ENCODE assay signal across 27 mouse cellular contexts in genomic region chr14:27636556-27636955, GRCm38 (mm10). TPM values are rescaled to one million over a fixed set of nuclear protein-coding genes. Genes with fewer than 3 reads are reported as not detected.
DNase-seq lines count a peak whose midpoint lies in the region; ATAC-seq and TF ChIP-seq lines count a peak whose summit lies in the region.
"Had no signal": no experiment of that assay in that cellular context is flagged by ENCODE, and none has a peak within 500 bp of the region (broad histone marks: within the 10 kb centered on the region; RNA-seq: fewer than 3 reads in every experiment).

No protein-coding gene starts in this region.

- 39% methylated on average over 2 of the region's 2 CpGs for WGBS in liver, adult 2 months
- 92% methylated on average over 2 of the region's 2 CpGs for WGBS in midbrain, embryonic 15.5 days

- intact Hi-C loops in heart, postnatal 14 days (cut with DNase I) = no loop called here

- peaks cover 2% of the 10 kb centered on the region; the same call in 1 of the 2 replicates for H3K4me1 ChIP-seq in liver, adult 2 months (ENCODE audit: control insufficient read depth, insufficient read depth, low read length)
- H3K4me1 ChIP-seq in midbrain, embryonic 15.5 days = no peaks in the 10 kb centered on the region
- H3K4me1 ChIP-seq: forebrain, embryonic 12.5 days; forebrain, embryonic 15.5 days; heart, embryonic 13.5 days had no signal

- no peaks in the 10 kb centered on the region for H3K9me3 ChIP-seq in midbrain, embryonic 15.5 days
- H3K9me3 ChIP-seq: embryonic facial prominence, embryonic 13.5 days; forebrain, embryonic 12.5 days; forebrain, embryonic 15.5 days; G1E; heart, embryonic 10.5 days; heart, embryonic 13.5 days; hindbrain, embryonic 12.5 days; hindbrain, embryonic 15.5 days had no signal

- ATAC-seq in midbrain, embryonic 15.5 days (replicated peaks) = no peak
- ATAC-seq: forebrain, embryonic 15.5 days had no signal

- no peaks in the 10 kb centered on the region for H3K27me3 ChIP-seq in liver, adult 2 months (ENCODE audit: control insufficient read depth, insufficient read depth, low read length)
- H3K27me3 ChIP-seq in midbrain, embryonic 15.5 days (replicated peaks) = no peaks in the 10 kb centered on the region
- H3K27me3 ChIP-seq: CH12.LX; embryonic facial prominence, embryonic 13.5 days; forebrain, embryonic 12.5 days; forebrain, embryonic 15.5 days; heart, embryonic 13.5 days; hindbrain, embryonic 12.5 days; hindbrain, embryonic 15.5 days had no signal

- no peak overlapping the region for H3K27ac ChIP-seq in liver, adult 2 months (replicated peaks; ENCODE audit: insufficient read depth, low read depth, low read length)
- H3K27ac ChIP-seq in midbrain, embryonic 15.5 days = no peak overlapping the region
- H3K27ac ChIP-seq: embryonic facial prominence, embryonic 13.5 days; forebrain, embryonic 12.5 days; forebrain, embryonic 15.5 days; heart, adult 2 months; heart, embryonic 10.5 days; heart, embryonic 13.5 days; hindbrain, embryonic 12.5 days; hindbrain, embryonic 15.5 days had no signal

- H3K4me3 ChIP-seq in liver, adult 2 months (ENCODE audit: insufficient read depth, low read depth, low read length) = no peak overlapping the region
- no peak overlapping the region for H3K4me3 ChIP-seq in midbrain, embryonic 15.5 days
- H3K4me3 ChIP-seq: embryonic facial prominence, embryonic 13.5 days; erythroblast, embryonic 14.5 days; forebrain, embryonic 12.5 days; forebrain, embryonic 15.5 days; heart, adult 2 months; heart, embryonic 10.5 days; heart, embryonic 13.5 days; hindbrain, embryonic 12.5 days; hindbrain, embryonic 15.5 days had no signal

- no peak for TF ChIP-seq POLR2A in liver, adult 2 months (IDR thresholded peaks at IDR 0.05; ENCODE audit: extremely low read depth, insufficient read depth, low read length)

- DNase-seq in heart, adult 11 months = peak; percentile 8
- no peak for DNase-seq in heart, postnatal 14 days
- peak; percentile 78 for DNase-seq in liver, adult 2 months (ENCODE audit: extremely low read depth, low read depth, low spot score)
- DNase-seq in liver = no peak
- peak; percentile 72 for DNase-seq in brain, adult 2 months (ENCODE audit: low read depth, low spot score)
- DNase-seq: adrenal gland, postnatal 10 days; adrenal gland, postnatal 36 days; B cell, adult 2 months; cerebellum, adult 11 months; cerebellum, adult 2 months; cerebellum, adult 9-11 months; cerebellum, postnatal 25 days; gastrocnemius, postnatal 25 days; heart, adult 2 months had no signal

- H3K9ac ChIP-seq in liver, adult 2 months (ENCODE audit: low read depth, low read length) = no peak overlapping the region
- H3K9ac ChIP-seq in midbrain, embryonic 15.5 days = no peak overlapping the region
- H3K9ac ChIP-seq: embryonic facial prominence, embryonic 13.5 days; forebrain, embryonic 12.5 days; forebrain, embryonic 15.5 days; heart, embryonic 13.5 days; hindbrain, embryonic 12.5 days; hindbrain, embryonic 15.5 days had no signal

- no peak overlapping the region for H3K4me2 ChIP-seq in midbrain, embryonic 15.5 days
- H3K4me2 ChIP-seq: embryonic facial prominence, embryonic 13.5 days; forebrain, embryonic 12.5 days; forebrain, embryonic 15.5 days; heart, embryonic 13.5 days; hindbrain, embryonic 12.5 days; hindbrain, embryonic 15.5 days had no signal

- no peaks in the 10 kb centered on the region for H3K36me3 ChIP-seq in liver, adult 2 months (ENCODE audit: control insufficient read depth, insufficient read depth, low read length)
- H3K36me3 ChIP-seq in midbrain, embryonic 15.5 days (replicated peaks) = no peaks in the 10 kb centered on the region
- H3K36me3 ChIP-seq: embryonic facial prominence, embryonic 13.5 days; forebrain, embryonic 12.5 days; forebrain, embryonic 15.5 days; G1E; heart, embryonic 10.5 days; heart, embryonic 13.5 days; hindbrain, embryonic 12.5 days; hindbrain, embryonic 15.5 days had no signal

- peaks cover 17% of the 10 kb centered on the region for H3K79me2 ChIP-seq in liver, adult 2 months (ENCODE audit: control insufficient read depth, insufficient read depth, low read length)

- TF ChIP-seq CTCF in liver, adult 2 months (IDR thresholded peaks at IDR 0.05; ENCODE audit: low read depth, low read length) = no peak

RNA-seq across cellular contexts. Expression of gene Erc2, which starts 14.3 kb away (rescaled TPM):
- 1 to 10 TPM in 1 of 2 experiments, under 1 TPM in 1; 0.54 to 1.6 TPM for total RNA-seq in heart, postnatal 14 days (2021)
- 4.5 and 7.0 TPM in 2 replicates for total RNA-seq in liver, adult 2 months (2014; rRNA removed)
- 5.0 and 6.1 TPM in 2 replicates for polyA plus RNA-seq in liver, adult 2 months (2012; rRNA removed)
- 94.5 and 110 TPM in 2 replicates for polyA plus RNA-seq in midbrain, embryonic 15.5 days (2015; fragmentation: Nextera tagmentation; extraction: Ambion mirVana)
- total RNA-seq: CH12.LX; common myeloid progenitor, adult 5-6 weeks; hematopoietic stem cell, adult 5-6 weeks had no signal
- polyA plus RNA-seq: erythroblast, embryonic 14.5 days; G1E had no signal

Comparison
In these comparisons a context has a peak if more than half of its experiments do, and no peak if none do; other contexts are left out.
1. DNase-seq: peak in heart, adult 11 months (single experiment), liver, adult 2 months (single experiment) and brain, adult 2 months (single experiment); none in heart, postnatal 14 days (0 of 2) and liver (single experiment).